Mouse (Mus musculus): Measurements from ENCODE around the gene Cep290.

- TF ChIP-seq USF1 (IDR thresholded peaks at IDR 0.05; ENCODE audit: low read depth) (no peak), TCF12 (IDR thresholded peaks at IDR 0.05; ENCODE audit: insufficient read depth, poor library complexity, severe bottlenecking) (no peak), POLR2A (IDR thresholded peaks at IDR 0.05; ENCODE audit: insufficient read length, low read depth) (no peak)
These were observed 659 bp upstream of the Cep290 start for GRCm38 (mm10) chr10:100486701-100487096.
